Mouse (Mus musculus) kidney, adult 2 months (tissue): Measurements from ENCODE around the gene Galnt17.

ENCODE experiments used
- CTCF ChIP-seq: fragments of 200-500 bp; conservative IDR thresholded peaks from 2 replicates; pipeline ENCODE4 v1.5.1; 2011; ENCODE audit warnings: low read depth, mild to moderate bottlenecking, control low read depth, low read length, moderate library complexity, mixed read lengths; ENCODE audit not compliant: insufficient read depth, insufficient read length
- POLR2A ChIP-seq: fragments of 200-500 bp; IDR thresholded peaks from one replicate; pipeline ENCODE4 v1.6.1; 2011; ENCODE audit warnings: low read depth, low read length, control low read depth

GRCm38 (mm10) chr5:131094771-131095170 lies 213.5 kb downstream of the Galnt17 start:
- no peak for TF ChIP-seq CTCF
- TF ChIP-seq POLR2A: no peak
